Mouse (Mus musculus): ENCODE data around the gene Dvl2. TPM values are rescaled to one million over a fixed set of nuclear protein-coding genes. Genes with fewer than 3 reads are reported as not detected.
A peak's percentile ranks its signal among the peaks of the same experiment; 100 is the strongest.
"Not testable (repeated sequence)": the region's sequence is repeated elsewhere in the genome, so short reads cannot be mapped to it uniquely, and the experiment has no call there.

Gene Dvl2
- polyA plus RNA-seq (2015; fragmentation: Nextera tagmentation; extraction: Ambion mirVana), result 21.0 and 25.4 TPM in 2 replicates

DNA sequence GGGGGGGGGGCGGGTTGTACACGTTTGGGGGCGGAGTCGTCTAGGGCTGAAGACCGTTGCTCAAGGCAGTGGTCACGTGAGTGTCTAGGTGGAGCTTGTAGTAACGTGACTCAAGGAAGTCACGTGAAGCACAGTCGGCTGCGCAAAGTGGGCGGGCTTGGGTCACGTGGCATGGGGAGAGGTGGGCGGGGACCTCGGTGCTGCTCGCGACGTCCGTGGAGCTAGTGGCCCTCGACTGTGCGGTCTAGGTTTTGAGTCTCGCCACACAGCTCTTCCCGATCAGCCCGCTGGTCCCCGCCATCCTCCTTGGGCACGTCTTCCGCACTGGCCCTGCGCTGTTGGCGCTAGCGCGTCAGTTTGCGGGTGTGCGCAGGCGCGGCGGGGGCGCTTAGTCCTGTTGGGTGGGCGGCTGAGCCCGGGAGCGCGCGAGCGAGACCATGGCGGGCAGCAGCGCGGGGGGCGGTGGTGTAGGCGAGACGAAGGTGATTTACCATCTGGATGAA lies at the start of gene Dvl2:
Gene Dvl2, plus strand, starts transcription at position 200 of the 503 bp plus-strand sequence.
- Histone ChIP-seq H3K4me1 (ENCODE audit: control insufficient read depth, insufficient read depth, low read depth, low read length) (peaks cover 34% of the 10 kb centered on the region), H3K9me3 (ENCODE audit: control insufficient read depth, low read length) (no peaks in the 10 kb centered on the region), H3K27ac (ENCODE audit: low read depth, low read length) (peak within 1 kb of the TSS; percentile 98), H3K9ac (ENCODE audit: low read depth, low read length) (peak within 1 kb of the TSS; percentile 90), H3K4me2 (ENCODE audit: low read length) (peak within 1 kb of the TSS; percentile 95), H3K27me3 (replicated peaks; ENCODE audit: control insufficient read depth, insufficient read depth, low read length) (no peaks in the 10 kb centered on the region), H3K36me3 (ENCODE audit: control insufficient read depth, insufficient read depth, low read length) (peaks cover 22% of the 10 kb centered on the region), H3K4me3 (ENCODE audit: low read length) (peak within 1 kb of the TSS; percentile 75)
- ATAC-seq, result peak; percentile 70
- under 1% methylated on average over 48 of the region's 48 CpGs for WGBS

- H3K4me2 ChIP-seq (ENCODE audit: low read length), result no peak overlapping the region
- H3K4me1 ChIP-seq (ENCODE audit: control insufficient read depth, insufficient read depth, low read depth, low read length), result peaks cover 8% of the 10 kb centered on the region
- no peak overlapping the region for H3K9ac ChIP-seq (ENCODE audit: low read depth, low read length)
- no peak for ATAC-seq
- WGBS, result 42% methylated on average over 4 of the region's 4 CpGs
- no peaks in the 10 kb centered on the region for H3K9me3 ChIP-seq (ENCODE audit: control insufficient read depth, low read length)
- no peak overlapping the region for H3K27ac ChIP-seq (ENCODE audit: low read depth, low read length)
- no peak overlapping the region for H3K4me3 ChIP-seq (ENCODE audit: low read length)
- H3K27me3 ChIP-seq (replicated peaks; ENCODE audit: control insufficient read depth, insufficient read depth, low read length), result peaks cover 3% of the 10 kb centered on the region
- no peaks in the 10 kb centered on the region for H3K36me3 ChIP-seq (ENCODE audit: control insufficient read depth, insufficient read depth, low read length)
Observed at GRCm38 (mm10) chr11:69950807-69951459, 49.5 kb upstream of the Dvl2 start.

- no peak overlapping the region for H3K27ac ChIP-seq (ENCODE audit: low read depth, low read length)
- WGBS, result 42% methylated on average over 1 of the region's 1 CpGs
- H3K4me2 ChIP-seq (ENCODE audit: low read length), result no peak overlapping the region
- no peaks in the 10 kb centered on the region for H3K9me3 ChIP-seq (ENCODE audit: control insufficient read depth, low read length)
- H3K27me3 ChIP-seq (replicated peaks; ENCODE audit: control insufficient read depth, insufficient read depth, low read length), result peaks cover 6% of the 10 kb centered on the region
- no peak overlapping the region for H3K9ac ChIP-seq (ENCODE audit: low read depth, low read length)
- no peak for ATAC-seq
- H3K4me3 ChIP-seq (ENCODE audit: low read length), result no peak overlapping the region
- H3K36me3 ChIP-seq (ENCODE audit: control insufficient read depth, insufficient read depth, low read length), result no peaks in the 10 kb centered on the region
- H3K4me1 ChIP-seq (ENCODE audit: control insufficient read depth, insufficient read depth, low read depth, low read length), result peaks cover 8% of the 10 kb centered on the region
Observed at GRCm38 (mm10) chr11:69952274-69952673, 48.1 kb upstream of the Dvl2 start.

DNA sequence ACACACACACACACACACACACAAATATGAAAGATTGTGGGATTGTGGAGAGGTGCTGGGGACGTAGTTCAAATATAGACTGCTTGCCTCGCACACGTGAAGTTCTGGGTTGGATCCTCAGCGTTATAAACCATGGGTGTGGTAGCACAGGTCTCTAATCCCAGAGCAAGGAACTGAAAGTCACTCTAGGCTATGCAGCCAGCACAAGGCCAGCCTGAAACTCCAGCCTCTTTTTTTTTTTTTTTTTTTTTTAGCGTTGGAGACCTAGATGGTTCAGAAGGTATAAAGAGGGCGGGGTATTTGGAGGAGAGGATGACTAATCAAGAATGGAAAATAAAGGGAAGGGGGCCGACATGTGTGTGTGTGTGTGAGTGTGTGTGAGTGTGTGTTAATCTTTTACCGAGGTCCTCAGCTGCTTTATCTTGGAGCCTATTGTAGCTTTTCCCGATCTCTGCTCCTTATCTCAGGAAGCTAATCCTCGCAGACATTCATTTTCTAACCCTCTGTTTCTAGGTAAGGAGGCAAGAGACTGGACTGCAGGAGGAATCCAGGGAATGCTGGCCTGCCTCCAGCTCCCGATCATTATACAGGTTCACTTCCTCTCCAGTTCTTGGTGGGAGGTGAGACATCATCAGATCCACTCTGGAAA lies 47.0 kb upstream of the Dvl2 start:
- Histone ChIP-seq H3K9me3 (ENCODE audit: control insufficient read depth, low read length) (no peaks in the 10 kb centered on the region), H3K4me2 (ENCODE audit: low read length) (no peak overlapping the region), H3K27me3 (replicated peaks; ENCODE audit: control insufficient read depth, insufficient read depth, low read length) (peaks cover 3% of the 10 kb centered on the region; the same call in 1 of the 2 replicates), H3K4me1 (ENCODE audit: control insufficient read depth, insufficient read depth, low read depth, low read length) (peaks cover 2% of the 10 kb centered on the region), H3K36me3 (ENCODE audit: control insufficient read depth, insufficient read depth, low read length) (no peaks in the 10 kb centered on the region), H3K9ac (ENCODE audit: low read depth, low read length) (no peak overlapping the region), H3K27ac (ENCODE audit: low read depth, low read length) (no peak overlapping the region), H3K4me3 (ENCODE audit: low read length) (no peak overlapping the region)
- WGBS, result 71% methylated on average over 11 of the region's 11 CpGs
- ATAC-seq, result no peak

DNA sequence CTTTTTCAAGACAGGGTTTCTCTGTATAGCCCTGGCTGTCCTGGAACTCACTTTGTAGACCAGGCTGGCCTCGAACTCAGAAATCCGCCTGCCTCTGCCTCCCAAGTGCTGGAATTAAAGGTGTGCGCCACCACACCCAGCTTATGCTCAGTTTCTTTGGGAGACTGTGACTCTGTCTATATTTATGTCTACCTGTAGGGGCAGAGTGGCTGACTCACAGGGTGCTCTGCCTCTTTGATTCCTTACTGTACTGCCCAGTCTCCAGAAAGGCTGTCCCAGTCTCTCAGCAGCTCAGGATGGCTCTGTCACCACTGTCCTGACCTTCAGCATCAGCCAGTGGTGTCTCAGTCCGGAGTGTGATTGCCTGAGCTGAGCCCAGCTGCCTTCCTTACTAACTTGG lies 44.8 kb upstream of the Dvl2 start:
- H3K27me3 ChIP-seq (replicated peaks; ENCODE audit: control insufficient read depth, insufficient read depth, low read length); H3K4me3 ChIP-seq (ENCODE audit: low read length); H3K36me3 ChIP-seq (ENCODE audit: control insufficient read depth, insufficient read depth, low read length); H3K9me3 ChIP-seq (ENCODE audit: control insufficient read depth, low read length); H3K27ac ChIP-seq (ENCODE audit: low read depth, low read length); H3K9ac ChIP-seq (ENCODE audit: low read depth, low read length); H3K4me1 ChIP-seq (ENCODE audit: control insufficient read depth, insufficient read depth, low read depth, low read length); H3K4me2 ChIP-seq (ENCODE audit: low read length); ATAC-seq: not testable (repeated sequence)
- 81% methylated on average over 4 of the region's 4 CpGs for WGBS

GRCm38 (mm10) chr11:69956218-69956617 lies 44.2 kb upstream of the Dvl2 start:
- H3K4me3 ChIP-seq (ENCODE audit: low read length), result no peak overlapping the region
- 68% methylated on average over 1 of the region's 1 CpGs for WGBS

DNA sequence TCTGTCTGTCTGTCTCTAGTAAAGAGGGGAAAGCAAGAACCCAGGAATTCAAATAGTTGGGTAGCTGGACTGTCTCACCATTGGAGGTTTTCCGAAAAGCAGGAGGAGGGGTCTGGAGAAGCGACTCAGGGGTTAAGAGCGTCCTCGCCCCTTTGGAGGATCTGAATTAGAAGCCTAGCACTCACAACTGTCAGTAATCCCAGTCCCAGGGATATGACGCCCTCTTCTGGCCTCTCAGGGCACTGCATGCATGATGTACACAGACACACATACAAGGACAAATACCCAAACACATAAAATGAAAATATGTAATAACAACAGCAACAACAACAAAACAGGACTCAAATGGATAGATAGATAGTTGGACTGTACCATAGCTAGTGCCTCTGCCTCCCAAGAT lies 39.8 kb upstream of the Dvl2 start:
- Histone ChIP-seq H3K27me3 (replicated peaks; ENCODE audit: control insufficient read depth, insufficient read depth, low read length) (peaks cover 30% of the 10 kb centered on the region), H3K4me3 (ENCODE audit: low read length) (no peak overlapping the region), H3K4me2 (ENCODE audit: low read length) (no peak overlapping the region), H3K27ac (ENCODE audit: low read depth, low read length) (no peak overlapping the region), H3K4me1 (ENCODE audit: control insufficient read depth, insufficient read depth, low read depth, low read length) (peaks cover 4% of the 10 kb centered on the region; the same call in 1 of the 2 replicates), H3K9ac (ENCODE audit: low read depth, low read length) (no peak overlapping the region), H3K9me3 (ENCODE audit: control insufficient read depth, low read length) (no peaks in the 10 kb centered on the region), H3K36me3 (ENCODE audit: control insufficient read depth, insufficient read depth, low read length) (no peaks in the 10 kb centered on the region)
- 30% methylated on average over 5 of the region's 5 CpGs for WGBS
- no peak for ATAC-seq

More at GRCm38 (mm10) chr11:69956218-69956617, 44.2 kb upstream of the Dvl2 start:
- no peak for ATAC-seq
- H3K4me2 ChIP-seq (ENCODE audit: low read length), result no peak overlapping the region
- H3K9ac ChIP-seq (ENCODE audit: low read depth, low read length), result no peak overlapping the region
- no peaks in the 10 kb centered on the region for H3K9me3 ChIP-seq (ENCODE audit: control insufficient read depth, low read length)
- H3K27ac ChIP-seq (ENCODE audit: low read depth, low read length), result no peak overlapping the region
- no peaks in the 10 kb centered on the region for H3K36me3 ChIP-seq (ENCODE audit: control insufficient read depth, insufficient read depth, low read length)
- H3K27me3 ChIP-seq (replicated peaks; ENCODE audit: control insufficient read depth, insufficient read depth, low read length), result peaks cover 3% of the 10 kb centered on the region; the same call in 1 of the 2 replicates
- no peaks in the 10 kb centered on the region for H3K4me1 ChIP-seq (ENCODE audit: control insufficient read depth, insufficient read depth, low read depth, low read length)

GRCm38 (mm10) chr11:69961841-69962240 lies 38.6 kb upstream of the Dvl2 start:
- peaks cover 34% of the 10 kb centered on the region for H3K27me3 ChIP-seq (replicated peaks; ENCODE audit: control insufficient read depth, insufficient read depth, low read length)
- no peaks in the 10 kb centered on the region for H3K9me3 ChIP-seq (ENCODE audit: control insufficient read depth, low read length)
- H3K4me3 ChIP-seq (ENCODE audit: low read length), result no peak overlapping the region
- H3K4me2 ChIP-seq (ENCODE audit: low read length), result no peak overlapping the region
- no peak for ATAC-seq
- H3K4me1 ChIP-seq (ENCODE audit: control insufficient read depth, insufficient read depth, low read depth, low read length), result peaks cover 8% of the 10 kb centered on the region
- 45% methylated on average over 5 of the region's 5 CpGs for WGBS
- H3K9ac ChIP-seq (ENCODE audit: low read depth, low read length), result no peak overlapping the region
- H3K27ac ChIP-seq (ENCODE audit: low read depth, low read length), result no peak overlapping the region
- H3K36me3 ChIP-seq (ENCODE audit: control insufficient read depth, insufficient read depth, low read length), result no peaks in the 10 kb centered on the region

DNA sequence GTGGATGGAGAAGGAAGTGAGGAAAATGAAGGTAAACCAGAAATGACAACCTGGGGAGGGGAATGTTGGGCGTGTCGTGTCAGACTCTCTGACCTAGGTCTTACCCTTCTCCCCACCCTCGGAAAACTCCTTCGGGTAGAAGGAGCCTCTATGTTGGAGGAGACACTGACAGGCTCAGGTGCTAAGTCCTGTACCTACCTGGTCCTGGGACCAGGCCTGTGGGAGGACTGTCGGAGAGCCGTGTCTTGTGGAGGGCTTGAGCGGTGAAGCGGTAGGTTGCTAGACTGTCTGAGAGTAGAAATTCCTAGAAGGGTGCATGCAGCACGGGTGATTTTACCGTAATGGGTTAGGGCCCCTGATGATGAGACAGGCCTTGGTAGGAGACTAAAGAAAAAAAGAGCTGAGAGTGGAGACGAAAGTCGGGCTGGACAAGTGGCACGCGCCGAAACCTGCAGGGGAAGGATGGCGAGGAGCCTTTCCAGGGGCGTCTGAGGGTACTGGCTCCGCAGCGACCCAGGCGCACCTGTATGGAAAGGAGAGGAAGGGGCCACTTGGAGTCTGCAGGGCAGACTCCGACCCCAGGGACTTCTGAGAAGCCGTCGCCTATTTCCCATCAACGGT lies 35.6 kb upstream of the Dvl2 start, which contains the start of gene Cldn7:
Gene Cldn7, plus strand, starts transcription at position 130 of the 621 bp plus-strand sequence.
- Histone ChIP-seq H3K4me2 (ENCODE audit: low read length) (peak within 1 kb of the TSS; percentile 11), H3K27ac (ENCODE audit: low read depth, low read length) (no peak within 1 kb of the TSS), H3K4me1 (ENCODE audit: control insufficient read depth, insufficient read depth, low read depth, low read length) (peaks cover 8% of the 10 kb centered on the region), H3K27me3 (replicated peaks; ENCODE audit: control insufficient read depth, insufficient read depth, low read length) (peaks cover 46% of the 10 kb centered on the region), H3K36me3 (ENCODE audit: control insufficient read depth, insufficient read depth, low read length) (peaks cover 10% of the 10 kb centered on the region), H3K9ac (ENCODE audit: low read depth, low read length) (no peak within 1 kb of the TSS), H3K4me3 (ENCODE audit: low read length) (peak within 1 kb of the TSS; percentile 12; the same call in 1 of the 2 replicates), H3K9me3 (ENCODE audit: control insufficient read depth, low read length) (no peaks in the 10 kb centered on the region)
- 11% methylated on average over 24 of the region's 24 CpGs for WGBS
- no peak for ATAC-seq
